Mouse (Mus musculus) yolk sac, embryonic 10.5 days (tissue): Measurements from ENCODE around the gene Desi2.
A peak's percentile ranks its signal among the peaks of the same experiment; 100 is the strongest.
"Not testable (repeated sequence)": the region's sequence is repeated elsewhere in the genome, so short reads cannot be mapped to it uniquely, and the experiment has no call there.

Experiments
- DNase-seq: peaks from one replicate; pipeline ENCODE4 v3.0.0-alpha.2; 2017; ENCODE audit warnings: low spot score

Desi2 gene

DNA sequence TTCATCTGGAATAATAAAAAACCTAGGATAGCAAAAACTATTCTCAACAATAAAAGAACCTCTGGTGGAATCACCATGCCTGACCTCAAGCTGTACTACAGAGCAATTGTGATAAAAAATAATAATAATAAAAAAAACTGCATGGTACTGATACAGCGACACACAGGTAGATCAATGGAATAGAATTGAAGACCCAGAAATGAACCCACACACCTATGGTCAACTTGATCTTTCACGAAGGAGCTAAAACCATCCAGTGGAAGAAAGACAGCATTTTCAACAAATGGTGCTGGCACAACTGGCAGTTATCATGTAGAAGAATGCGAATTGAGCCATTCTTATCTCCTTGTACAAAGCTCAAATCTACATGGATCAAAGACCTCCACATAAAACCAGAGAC is 78.2 kb downstream of the Desi2 start:
- not testable (repeated sequence) for DNase-seq

GRCm38 (mm10) chr1:178270635-178271034 is 83.4 kb downstream of the Desi2 start:
- no peak for DNase-seq

DNA sequence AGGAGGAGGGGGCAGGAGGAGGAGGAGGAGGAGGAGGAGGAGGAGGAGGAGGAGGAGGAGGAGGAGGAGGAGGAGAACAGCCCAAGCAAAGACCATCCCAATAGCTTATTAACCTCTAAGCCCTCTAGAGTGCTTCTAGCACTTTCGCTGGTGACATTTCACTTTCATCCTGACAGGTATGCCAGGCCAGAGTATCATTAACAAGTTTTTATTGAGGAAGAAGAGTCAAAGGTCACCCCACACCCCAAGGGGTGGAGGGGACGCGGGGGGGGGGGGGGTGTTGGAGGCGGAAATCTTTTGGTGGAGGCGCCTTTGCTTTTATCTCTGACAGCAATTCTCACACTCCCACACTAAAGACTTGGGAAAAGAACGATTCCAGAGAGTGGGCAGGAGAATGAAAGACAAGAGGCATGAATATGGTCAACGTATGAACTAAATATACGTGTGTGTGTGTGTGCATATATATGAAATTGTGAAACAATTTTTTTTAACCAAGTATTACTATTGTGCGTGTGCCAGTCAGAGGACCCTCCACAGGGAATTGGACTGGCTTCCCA is 88.0 kb downstream of the Desi2 start:
- no peak for DNase-seq

GRCm38 (mm10) chr1:178275738-178276053 is 88.5 kb downstream of the Desi2 start:
- DNase-seq: no peak

GRCm38 (mm10) chr1:178276054-178276911 is 89.1 kb downstream of the Desi2 start:
- peak; percentile 78 for DNase-seq

DNA sequence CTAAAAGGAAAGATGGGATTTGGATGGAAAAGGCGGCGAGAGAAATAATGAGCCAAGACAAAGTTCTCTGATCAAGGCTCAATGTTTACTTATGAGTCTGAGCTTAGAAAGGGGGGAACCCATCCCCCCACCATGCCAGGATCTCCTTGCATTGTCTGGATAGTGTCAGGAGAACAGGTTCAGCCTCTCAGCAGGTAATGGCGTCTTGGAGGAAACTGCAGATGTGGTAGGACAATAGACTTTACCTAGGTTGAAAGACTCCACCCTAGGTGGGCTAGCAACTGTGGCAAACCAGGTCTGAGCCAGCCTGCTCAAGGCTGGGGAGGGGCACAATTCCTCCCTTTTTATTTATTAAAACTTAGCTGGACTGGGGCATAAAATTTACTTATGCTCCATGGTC is 96.1 kb downstream of the Desi2 start:
- DNase-seq: not testable (repeated sequence)

DNA sequence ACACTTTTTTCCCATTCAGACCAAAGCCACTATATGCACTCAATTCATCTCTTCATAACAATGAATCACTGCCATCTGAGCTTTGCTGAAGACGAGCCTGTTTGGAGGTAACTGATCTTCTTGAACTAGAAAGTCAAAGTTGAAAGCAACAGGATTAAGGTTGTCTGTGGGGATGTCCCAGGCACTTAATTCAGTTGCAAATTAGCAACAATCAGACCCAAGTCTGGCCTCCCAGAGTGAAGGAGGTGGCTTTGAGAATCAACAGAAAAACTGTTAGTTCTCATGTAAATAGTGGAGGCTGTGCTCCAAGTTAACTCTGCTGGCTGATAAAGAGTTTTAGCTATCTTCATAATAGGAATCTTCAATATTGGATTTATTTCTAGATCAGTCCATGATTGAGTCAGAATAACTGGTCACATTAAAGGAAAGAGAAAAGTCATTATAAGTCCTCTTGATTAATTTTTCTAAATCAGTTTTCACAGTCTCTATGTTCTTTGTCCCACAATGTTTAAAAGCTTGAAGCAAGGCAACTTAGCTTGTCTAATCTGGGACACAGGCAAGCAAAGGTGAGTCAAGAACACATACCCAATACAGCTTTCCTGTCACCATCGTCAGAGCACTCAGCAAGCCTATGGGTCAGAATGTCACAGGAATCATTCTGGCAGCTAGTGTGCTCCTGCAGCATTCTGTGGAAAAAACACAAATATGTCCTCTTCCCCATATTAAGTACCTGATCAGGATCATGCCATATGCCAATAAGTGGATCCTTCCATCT is 96.9 kb downstream of the Desi2 start:
- DNase-seq: no peak

GRCm38 (mm10) chr1:178287601-178288176 is 100.5 kb downstream of the Desi2 start:
- no peak for DNase-seq

DNA sequence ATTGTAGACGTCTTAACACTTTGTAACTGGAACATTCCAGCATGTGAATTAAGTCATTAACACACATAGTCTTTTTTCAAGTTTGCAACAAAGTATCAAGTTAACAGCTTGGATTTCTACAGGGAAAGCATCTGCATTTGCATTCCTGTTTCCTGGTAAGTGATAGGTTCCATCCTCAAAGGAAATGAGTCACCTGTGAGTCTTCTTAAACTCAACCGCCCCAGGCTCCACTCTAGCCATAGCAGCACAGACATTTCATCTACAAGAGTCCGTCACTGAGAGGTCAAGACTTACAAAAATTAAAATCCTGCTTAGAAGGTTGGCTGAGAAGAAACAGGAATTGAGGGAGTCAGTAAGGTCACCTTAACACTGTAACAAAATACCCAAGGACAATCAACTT is 104.5 kb downstream of the Desi2 start:
- no peak for DNase-seq

GRCm38 (mm10) chr1:178294051-178294450 is 106.8 kb downstream of the Desi2 start:
- no peak for DNase-seq

DNA sequence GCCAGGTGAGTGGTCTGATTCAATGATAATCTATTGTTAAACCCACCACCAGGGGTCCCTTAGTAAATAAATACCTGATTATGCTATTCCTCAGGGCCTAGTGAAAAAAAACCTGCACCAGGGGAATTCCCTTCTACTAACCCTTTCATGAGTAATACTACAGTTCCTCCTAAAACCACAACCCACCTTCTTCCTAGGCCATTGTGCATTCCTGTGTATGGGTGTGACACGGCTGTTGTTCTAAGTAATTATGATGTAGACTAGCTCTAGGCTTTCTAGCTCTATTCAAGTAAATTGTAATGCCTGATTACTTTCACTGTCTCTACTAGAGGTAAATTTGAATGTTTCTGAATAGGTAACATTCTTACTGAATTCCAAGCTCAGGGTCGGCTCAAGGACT is 114.0 kb downstream of the Desi2 start:
- DNase-seq: not testable (repeated sequence)

DNA sequence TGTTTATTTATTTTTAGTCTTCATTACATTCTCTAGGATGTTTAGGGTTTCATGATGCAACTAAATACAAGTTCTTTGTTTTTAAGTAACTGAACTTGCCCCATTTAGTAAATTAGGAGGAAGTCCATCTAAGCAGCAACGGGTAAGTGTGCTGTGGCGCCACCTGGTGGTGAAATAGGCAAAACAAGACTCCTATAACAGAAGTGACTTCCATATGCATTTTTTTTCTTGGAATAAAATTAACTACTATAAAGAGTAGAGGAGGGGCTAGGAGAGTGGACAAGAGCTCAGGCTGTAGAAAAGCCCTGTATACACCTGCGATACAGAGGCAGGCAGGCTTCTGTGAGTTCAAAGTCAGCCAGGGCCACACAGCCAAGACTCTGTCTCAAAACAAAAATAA is 116.2 kb downstream of the Desi2 start:
- DNase-seq: no peak
